Mouse (Mus musculus) bone marrow, adult 2 months (tissue): ENCODE measurements at regions not wholly inside any gene's neighbourhood (a gene's known extent, or its start where the extent isn't known, plus 50 kb on each side); places are given as distances from the start of the nearest gene placed in this dataset.

Experiments
- H3K27ac ChIP-seq: fragments of 200-500 bp; 2 replicates; pipeline ENCODE4 v1.5.1; 2012; ENCODE audit warnings: low read depth, mild to moderate bottlenecking, control low read depth, inconsistent platforms, low read length; ENCODE audit not compliant: control insufficient read depth, poor library complexity, insufficient read depth
- H3K4me1 ChIP-seq: fragments of 200-500 bp; 2 replicates; pipeline ENCODE4 v1.6.1; 2011; ENCODE audit warnings: low read length; ENCODE audit not compliant: control insufficient read depth, insufficient read depth
- H3K4me3 ChIP-seq: fragments of 200-500 bp; replicated peaks from 2 replicates; pipeline ENCODE3; 2011; ENCODE audit warnings: mild to moderate bottlenecking, low read depth, low read length, control low read depth; ENCODE audit not compliant: control insufficient read depth
- CTCF ChIP-seq: fragments of 200-500 bp; IDR thresholded peaks from 2 replicates; pipeline ENCODE4 v1.5.1; 2011; ENCODE audit warnings: low read length, control low read depth; ENCODE audit not compliant: control insufficient read depth, insufficient read depth
- POLR2A ChIP-seq: fragments of 200-500 bp; IDR thresholded peaks from 2 replicates; pipeline ENCODE4 v1.6.1; 2011; ENCODE audit warnings: low read depth, mild to moderate bottlenecking, control low read depth, low read length, borderline replicate concordance; ENCODE audit not compliant: control insufficient read depth
- WGBS: fragments of 180-500 bp; shearing (Covaris S2); methylation state at CpG from one replicate; pipeline ENCODE4 v1.1.7; 2018; 5-methylcytosine and 5-hydroxymethylcytosine counted together

DNA sequence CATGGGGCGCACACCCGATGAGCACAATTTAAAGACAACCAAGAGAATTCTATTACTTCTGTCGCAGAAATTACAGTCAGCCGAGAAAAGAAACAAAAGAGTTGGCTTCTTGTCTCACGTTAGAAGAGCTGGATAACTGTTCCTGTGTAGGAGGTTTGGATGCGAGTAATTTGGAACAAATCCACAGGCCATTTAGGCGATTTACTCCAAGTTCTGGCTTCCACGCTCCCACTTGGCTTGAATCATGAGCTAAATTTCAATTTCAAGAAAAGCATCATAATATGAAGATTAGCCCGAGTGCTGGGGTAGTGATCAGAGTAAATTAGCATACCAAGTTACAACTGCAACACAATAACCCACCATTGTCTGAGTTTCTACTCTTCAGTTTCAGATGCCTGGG is 202.1 kb upstream of the Atp11b start:
- TF ChIP-seq CTCF = no peak
- TF ChIP-seq POLR2A = no peak
- Histone ChIP-seq H3K27ac (no peak overlapping the region), H3K4me3 (no peak overlapping the region), H3K4me1 (no peaks in the 10 kb centered on the region)
- 84% methylated on average over 9 of the region's 9 CpGs for WGBS

DNA sequence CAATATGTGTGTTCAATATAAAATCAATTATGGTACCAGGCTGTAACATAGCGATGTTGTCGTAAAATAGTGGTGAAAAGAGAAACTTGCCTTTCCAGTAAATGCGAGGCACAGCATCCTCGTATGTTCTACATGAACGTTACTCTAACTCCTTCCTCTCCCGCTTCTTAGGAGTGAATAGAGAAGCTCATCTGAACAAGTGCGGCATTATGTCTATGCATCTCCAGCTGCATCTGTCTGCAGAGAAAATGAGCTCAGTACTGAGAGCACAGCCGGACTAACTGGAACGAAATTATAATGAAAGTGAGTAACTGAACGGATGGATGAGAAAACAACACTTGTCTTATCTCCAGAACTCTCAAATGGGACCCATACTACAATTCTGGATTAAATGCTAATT is 193.5 kb upstream of the Atp11b start:
- H3K27ac ChIP-seq = no peak overlapping the region
- WGBS = 88% methylated on average over 10 of the region's 10 CpGs
- TF ChIP-seq CTCF = no peak
- TF ChIP-seq POLR2A = no peak
- no peaks in the 10 kb centered on the region for H3K4me1 ChIP-seq
- no peak overlapping the region for H3K4me3 ChIP-seq

- no peak overlapping the region for H3K27ac ChIP-seq
- H3K4me1 ChIP-seq = no peaks in the 10 kb centered on the region
- 36% methylated on average over 10 of the region's 10 CpGs for WGBS
- TF ChIP-seq CTCF (no peak), POLR2A (no peak)
- H3K4me3 ChIP-seq = no peak overlapping the region
These were observed 179.5 kb upstream of the Atp11b start for GRCm38 (mm10) chr3:35574402-35574801.
